Mouse (Mus musculus): ENCODE data around the gene Manba.

DNA sequence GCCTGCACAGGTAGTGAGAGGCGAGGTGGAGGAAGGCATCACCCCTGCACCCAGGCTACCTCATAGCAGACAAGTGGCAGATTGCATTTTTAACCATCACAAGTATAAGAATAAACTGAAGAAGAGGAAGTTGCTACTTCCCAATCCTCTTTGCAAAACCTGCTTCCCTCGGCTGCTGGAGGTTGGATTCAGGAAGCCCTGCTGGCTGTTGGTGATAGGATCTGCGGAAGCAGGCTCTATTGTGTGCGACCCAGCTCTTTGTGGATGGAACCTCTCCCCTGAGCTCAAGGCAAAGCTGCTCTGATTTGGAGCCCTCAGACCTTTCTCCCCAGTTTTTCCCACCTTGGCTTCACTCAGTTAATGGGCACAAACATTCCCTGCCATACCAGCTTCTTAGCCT is 111.6 kb downstream of the Manba start:
- TF ChIP-seq CTCF (IDR thresholded peaks at IDR 0.05; ENCODE audit: control insufficient read depth, insufficient read depth, insufficient read length) (no peak), MAX (IDR thresholded peaks at IDR 0.05) (no peak)
